Mouse (Mus musculus) urinary bladder, adult 18-20 months (tissue): Measurements from ENCODE around the gene Il27ra.

Experiments
- DNase-seq, 2 experiments: peaks; one replicate each; pipeline ENCODE4 v3.0.0; 2022; ENCODE audit warnings: low spot score in 2 of 2, mixed read lengths in 2 of 2

The Il27ra gene

GRCm38 (mm10) chr8:84065457-84066072, 23.2 kb upstream of the Il27ra start:
- DNase-seq: no peak

- DNase-seq: no peak
These were observed 22.6 kb upstream of the Il27ra start, which contains the start of gene Gm10643 for GRCm38 (mm10) chr8:84065037-84065436. TSS of gene Gm10643 (minus strand) at chr8:84065137.

- DNase-seq: no peak
These were observed 21.6 kb upstream of the Il27ra start for GRCm38 (mm10) chr8:84063861-84064610.

- no peak for DNase-seq
These were observed 17.9 kb upstream of the Il27ra start for GRCm38 (mm10) chr8:84060245-84060644.

- DNase-seq: no peak
These were observed 16.8 kb upstream of the Il27ra start for GRCm38 (mm10) chr8:84059226-84059625.

GRCm38 (mm10) chr8:84057827-84058226, 15.4 kb upstream of the Il27ra start:
- no peak for DNase-seq

- DNase-seq: no peak
These were observed 10.8 kb upstream of the Il27ra start for GRCm38 (mm10) chr8:84053229-84053628.

GRCm38 (mm10) chr8:84052746-84053145, 10.4 kb upstream of the Il27ra start:
- peak; percentile 38 to 48 for DNase-seq

- no peak for DNase-seq
These were observed 5.8 kb upstream of the Il27ra start for GRCm38 (mm10) chr8:84048171-84048570.

GRCm38 (mm10) chr8:84046505-84046904, 4.1 kb upstream of the Il27ra start:
- no peak for DNase-seq

GRCm38 (mm10) chr8:84044900-84045299, 2.5 kb upstream of the Il27ra start, which contains the start of gene Rln3:
TSS of gene Rln3 (minus strand) at chr8:84045000.
- DNase-seq: no peak

- no peak for DNase-seq
These were observed 1.7 kb upstream of the Il27ra start for GRCm38 (mm10) chr8:84044103-84044502.

- DNase-seq: no peak
These were observed 556 bp upstream of the Il27ra start for GRCm38 (mm10) chr8:84042948-84043342.

- DNase-seq: peak in 1 of 2 experiments; percentile 50
These were observed 3.3 kb downstream of the Il27ra start for GRCm38 (mm10) chr8:84039050-84039449.

GRCm38 (mm10) chr8:84038015-84038414, 4.4 kb downstream of the Il27ra start:
- no peak for DNase-seq

- no peak for DNase-seq
These were observed 9.6 kb downstream of the Il27ra start for GRCm38 (mm10) chr8:84032777-84033176.

GRCm38 (mm10) chr8:84029272-84029671, 13.1 kb downstream of the Il27ra start:
- DNase-seq: no peak

GRCm38 (mm10) chr8:84027449-84027848, 14.9 kb downstream of the Il27ra start:
- DNase-seq: no peak

- no peak for DNase-seq
These were observed 16.5 kb downstream of the Il27ra start for GRCm38 (mm10) chr8:84025863-84026262.

- DNase-seq: no peak
These were observed 18.2 kb downstream of the Il27ra start for GRCm38 (mm10) chr8:84024171-84024570.

GRCm38 (mm10) chr8:84023631-84024030, 18.8 kb downstream of the Il27ra start:
- no peak for DNase-seq

- peak; percentile 59 to 74 for DNase-seq
These were observed 19.3 kb downstream of the Il27ra start for GRCm38 (mm10) chr8:84023085-84023484.

- no peak for DNase-seq
These were observed 20.8 kb downstream of the Il27ra start for GRCm38 (mm10) chr8:84021569-84021968.
